Mouse (Mus musculus) erythroblast, embryonic 14.5 days (primary cell): ENCODE measurements around the gene Nepn. TPM values are rescaled to one million over a fixed set of nuclear protein-coding genes. Genes with fewer than 3 reads are reported as not detected.

ENCODE experiments used
- H3K27me3 ChIP-seq: 2 replicates; pipeline ENCODE4 v1.6.1; 2012; ENCODE audit warnings: inconsistent platforms; ENCODE audit not compliant: control insufficient read depth
- H3K36me3 ChIP-seq: 2 replicates; pipeline ENCODE4 v1.6.1; 2012; ENCODE audit warnings: mild to moderate bottlenecking, inconsistent platforms; ENCODE audit not compliant: control insufficient read depth
- H3K4me1 ChIP-seq: 2 replicates; pipeline ENCODE4 v1.6.1; 2012; ENCODE audit warnings: inconsistent platforms; ENCODE audit not compliant: control insufficient read depth
- H3K4me3 ChIP-seq: replicated peaks from 2 replicates; pipeline ENCODE3; 2012; ENCODE audit warnings: moderate library complexity, mild to moderate bottlenecking, inconsistent platforms
- H3K9me3 ChIP-seq: 2 replicates; pipeline ENCODE4 v1.6.1; 2012; ENCODE audit warnings: low read length, inconsistent platforms, mixed read lengths; ENCODE audit not compliant: control insufficient read depth
- GATA1 ChIP-seq: IDR thresholded peaks from 2 replicates; pipeline ENCODE4 v1.6.1; 2012; ENCODE audit warnings: low read length, inconsistent platforms, mixed read lengths
- TAL1 ChIP-seq: IDR thresholded peaks from 3 replicates; pipeline ENCODE4 v1.6.1; 2012; ENCODE audit warnings: low read length, inconsistent platforms, mixed read lengths
- polyA plus RNA-seq: library from polyadenylated mRNA; stranded (reverse); fragments of >175 nt; gene quantifications from 2 replicates; pipeline ENCODE4 v1.2.3, GENCODE M21; 2012

Gene Nepn
- polyA plus RNA-seq, 1 experiment: not detected

- TF ChIP-seq GATA1 (no peak), TAL1 (no peak)
- Histone ChIP-seq H3K27me3 (0 out of 2 replicates have a peak, but pooled peaks cover 2% of the 10 kb centered on the region), H3K4me1 (peaks cover 40% of the 10 kb centered on the region), H3K36me3 (no peaks in the 10 kb centered on the region; the same call in none of the 2 replicates), H3K9me3 (no peaks in the 10 kb centered on the region), H3K4me3 (peak overlapping the region; percentile 93)
These were observed 29.5 kb downstream of the Nepn start for GRCm38 (mm10) chr10:52417998-52418860.

DNA sequence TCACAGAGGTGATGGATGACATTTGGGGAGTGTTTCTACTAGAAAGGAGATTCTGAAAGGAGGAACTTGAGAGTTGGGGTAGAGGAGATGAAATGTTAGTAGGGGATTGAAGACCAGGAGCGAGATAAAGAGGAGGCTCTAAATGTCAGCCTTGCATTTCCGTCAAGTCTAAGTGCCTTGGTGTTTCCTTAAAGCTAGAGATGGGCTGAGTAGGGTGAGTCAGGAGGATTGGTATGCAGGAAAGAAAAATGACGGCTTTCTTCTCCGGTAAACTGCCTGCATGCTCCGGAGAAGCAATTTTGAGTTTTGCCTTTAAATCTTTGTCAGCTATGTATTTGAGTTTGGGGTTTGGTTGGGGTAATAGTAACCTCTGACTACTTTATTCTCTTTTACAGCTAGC is 30.2 kb downstream of the Nepn start:
- peak overlapping the region; percentile 93 for H3K4me3 ChIP-seq
- no peaks in the 10 kb centered on the region for H3K9me3 ChIP-seq
- no peaks in the 10 kb centered on the region; the same call in none of the 2 replicates for H3K36me3 ChIP-seq
- H3K4me1 ChIP-seq: peaks cover 40% of the 10 kb centered on the region
- TF ChIP-seq GATA1: no peak
- TF ChIP-seq TAL1: no peak
- H3K27me3 ChIP-seq: 0 out of 2 replicates have a peak, but pooled peaks cover 2% of the 10 kb centered on the region

DNA sequence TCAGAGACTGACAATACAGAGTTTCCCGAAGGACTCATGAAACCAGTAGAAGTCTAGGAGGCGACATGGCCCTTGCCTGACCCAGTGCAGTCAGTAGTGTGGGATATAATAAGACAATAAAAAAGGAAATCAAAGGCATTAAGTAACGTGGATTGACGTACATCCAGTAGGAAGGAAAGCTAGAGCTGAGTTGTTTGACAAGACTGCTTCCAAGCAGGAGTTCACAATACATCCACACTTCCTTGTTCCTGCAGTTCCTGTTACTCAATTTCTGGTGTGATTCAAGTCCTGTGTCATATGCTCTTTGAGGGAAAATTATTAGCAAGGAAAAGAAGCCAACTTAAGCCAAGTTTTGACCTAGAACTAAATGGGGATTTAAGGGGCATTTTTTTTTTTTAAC is 30.6 kb downstream of the Nepn start:
- H3K4me3 ChIP-seq: peak overlapping the region; percentile 3
- peaks cover 40% of the 10 kb centered on the region for H3K4me1 ChIP-seq
- TF ChIP-seq GATA1 (no peak), TAL1 (no peak)
- no peaks in the 10 kb centered on the region for H3K9me3 ChIP-seq
- H3K36me3 ChIP-seq: no peaks in the 10 kb centered on the region; the same call in none of the 2 replicates
- H3K27me3 ChIP-seq: 0 out of 2 replicates have a peak, but pooled peaks cover 2% of the 10 kb centered on the region

GRCm38 (mm10) chr10:52420526-52420925 is 31.8 kb downstream of the Nepn start:
- H3K9me3 ChIP-seq: no peaks in the 10 kb centered on the region
- no peak overlapping the region for H3K4me3 ChIP-seq
- H3K27me3 ChIP-seq: no peaks in the 10 kb centered on the region
- TF ChIP-seq GATA1 (no peak), TAL1 (no peak)
- H3K4me1 ChIP-seq: peaks cover 37% of the 10 kb centered on the region
- H3K36me3 ChIP-seq: no peaks in the 10 kb centered on the region; the same call in none of the 2 replicates

- no peak for TF ChIP-seq TAL1
- TF ChIP-seq GATA1: no peak
- Histone ChIP-seq H3K36me3 (no peaks in the 10 kb centered on the region; the same call in none of the 2 replicates), H3K4me3 (no peak overlapping the region), H3K9me3 (no peaks in the 10 kb centered on the region), H3K4me1 (peaks cover 28% of the 10 kb centered on the region), H3K27me3 (no peaks in the 10 kb centered on the region)
These were observed 32.9 kb downstream of the Nepn start for GRCm38 (mm10) chr10:52421716-52422115.

GRCm38 (mm10) chr10:52423097-52423496 is 34.3 kb downstream of the Nepn start:
- Histone ChIP-seq H3K9me3 (no peaks in the 10 kb centered on the region), H3K36me3 (no peaks in the 10 kb centered on the region; the same call in none of the 2 replicates), H3K27me3 (no peaks in the 10 kb centered on the region), H3K4me3 (no peak overlapping the region), H3K4me1 (peaks cover 18% of the 10 kb centered on the region)
- TF ChIP-seq GATA1 (no peak), TAL1 (no peak)

GRCm38 (mm10) chr10:52426314-52426980 is 37.7 kb downstream of the Nepn start:
- H3K36me3 ChIP-seq: peaks cover 13% of the 10 kb centered on the region
- no peak overlapping the region for H3K4me3 ChIP-seq
- no peaks in the 10 kb centered on the region for H3K9me3 ChIP-seq

GRCm38 (mm10) chr10:52427634-52428415 is 39.1 kb downstream of the Nepn start:
- Histone ChIP-seq H3K27me3 (no peaks in the 10 kb centered on the region), H3K9me3 (no peaks in the 10 kb centered on the region), H3K4me1 (peaks cover 2% of the 10 kb centered on the region; the same call in 1 of the 2 replicates), H3K36me3 (peaks cover 19% of the 10 kb centered on the region), H3K4me3 (no peak overlapping the region)
- TF ChIP-seq TAL1 (no peak), GATA1 (no peak)

More at GRCm38 (mm10) chr10:52426314-52426980, 37.7 kb downstream of the Nepn start:
- H3K4me1 ChIP-seq: peaks cover 2% of the 10 kb centered on the region; the same call in 1 of the 2 replicates
- no peak for TF ChIP-seq GATA1
- TF ChIP-seq TAL1: no peak
- H3K27me3 ChIP-seq: no peaks in the 10 kb centered on the region

DNA sequence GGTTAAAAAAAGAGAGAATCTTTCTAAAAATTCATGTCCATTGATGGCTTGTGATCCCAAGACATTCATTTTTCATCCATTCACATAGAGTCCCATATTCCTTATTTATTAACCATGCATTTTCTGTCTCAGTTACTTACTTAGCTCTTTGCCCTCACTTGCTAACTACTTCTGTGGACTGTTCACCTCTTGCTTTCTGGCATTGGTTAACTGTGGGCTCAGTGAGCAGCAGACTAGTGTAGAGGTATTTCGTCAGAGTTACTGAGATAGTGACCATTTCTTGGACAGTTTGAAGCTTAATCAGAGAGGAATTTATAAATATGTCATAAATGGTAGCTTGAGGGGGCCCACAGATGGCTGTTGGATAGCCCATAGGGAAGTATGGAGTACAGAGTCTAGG is 42.2 kb downstream of the Nepn start:
- TF ChIP-seq TAL1 (no peak), GATA1 (no peak)
- Histone ChIP-seq H3K4me1 (peaks cover 2% of the 10 kb centered on the region; the same call in 1 of the 2 replicates), H3K9me3 (no peaks in the 10 kb centered on the region), H3K27me3 (no peaks in the 10 kb centered on the region), H3K36me3 (peaks cover 44% of the 10 kb centered on the region), H3K4me3 (no peak overlapping the region)
